Mouse (Mus musculus): ENCODE results near the gene Pafah1b3.

GRCm38 (mm10) chr7:25339329-25339728 lies 41.5 kb upstream of the Pafah1b3 start:
- TF ChIP-seq POLR2A (IDR thresholded peaks at IDR 0.05; ENCODE audit: insufficient read depth, low read length) (no peak), CTCF (IDR thresholded peaks at IDR 0.05; ENCODE audit: low read depth, low read length) (no peak)

Data from ES-Bruce4 (cell line).